Mouse (Mus musculus) limb, embryonic 14.5 days (tissue): ENCODE results near the gene Atp8b3. TPM values are rescaled to one million over a fixed set of nuclear protein-coding genes. Genes with fewer than 3 reads are reported as not detected.
A peak's percentile ranks its signal among the peaks of the same experiment; 100 is the strongest.

Experiments used
- ATAC-seq: fragments of 200-750 bp; cut with Nextera tagmentation; 2 replicates; pipeline ENCODE4 v1.8.0; 2017; ENCODE audit warnings: low read depth, moderate number of reproducible peaks, moderate TSS enrichment; ENCODE audit not compliant: low FRiP score
- DNase-seq: peaks from one replicate; pipeline ENCODE4 v3.0.0-alpha.2; 2015; ENCODE audit warnings: low spot score
- H3K27ac ChIP-seq: fragments of 300-500 bp; sonication (generic); replicated peaks from 2 replicates; pipeline ENCODE4 v1.5.1; 2014; ENCODE audit warnings: low read depth, mild to moderate bottlenecking, low read length, moderate library complexity, mixed read lengths
- H3K27me3 ChIP-seq: fragments of 300-500 bp; sonication (generic); 2 replicates; pipeline ENCODE4 v1.6.1; 2014; ENCODE audit warnings: low read length, mixed read lengths; ENCODE audit not compliant: control insufficient read depth, insufficient read depth
- H3K36me3 ChIP-seq: fragments of 300-500 bp; sonication (generic); 2 replicates; pipeline ENCODE4 v1.6.1; 2014; ENCODE audit warnings: mild to moderate bottlenecking, low read length, moderate library complexity, mixed read lengths; ENCODE audit not compliant: control insufficient read depth, insufficient read depth
- H3K4me1 ChIP-seq: fragments of 300-500 bp; sonication (generic); 2 replicates; pipeline ENCODE4 v1.6.1; 2014; ENCODE audit warnings: antibody characterized with exemption, low read length, mixed read lengths; ENCODE audit not compliant: control insufficient read depth, insufficient read depth
- H3K4me2 ChIP-seq: fragments of 300-500 bp; sonication (generic); replicated peaks from 2 replicates; pipeline ENCODE4 v1.6.1; 2014; ENCODE audit warnings: low read depth, mild to moderate bottlenecking, low read length, moderate library complexity; ENCODE audit not compliant: severe bottlenecking
- H3K4me3 ChIP-seq: fragments of 300-500 bp; sonication (generic); replicated peaks from 2 replicates; pipeline ENCODE4 v1.5.1; 2014; ENCODE audit warnings: low read length
- H3K9ac ChIP-seq: fragments of 300-500 bp; sonication (generic); 2 replicates; pipeline ENCODE4 v1.6.1; 2014; ENCODE audit warnings: mild to moderate bottlenecking, low read depth, low read length, moderate library complexity; ENCODE audit not compliant: severe bottlenecking
- H3K9me3 ChIP-seq: fragments of 300-500 bp; sonication (generic); 2 replicates; pipeline ENCODE4 v1.6.1; 2016; ENCODE audit warnings: low read length; ENCODE audit not compliant: control insufficient read depth
- POLR2A ChIP-seq: fragments of 200-500 bp; IDR thresholded peaks from 2 replicates; pipeline ENCODE4 v1.8.0; 2012; ENCODE audit warnings: inconsistent platforms, mild to moderate bottlenecking, moderate library complexity, borderline replicate concordance; ENCODE audit not compliant: insufficient read depth, insufficient read length; ENCODE audit errors: extremely low read depth
- WGBS: fragments of 180-500 bp; shearing (Covaris S2); extraction: QIAGEN DNeasy Blood & Tissue Kit; methylation state at CpG from one replicate; pipeline ENCODE4 v1.1.7; 2014; 5-methylcytosine and 5-hydroxymethylcytosine counted together
- polyA plus RNA-seq, 2 experiments: library from polyadenylated mRNA; depleted of rRNA in 1 of 2; stranded (reverse) in 1 of 2; unstranded in 1 of 2; fragments of >200 nt; fragmentation: Nextera tagmentation in 1 of 2; extraction: Ambion mirVana in 1 of 2; gene quantifications; 2 replicates each; pipeline versions ENCODE4 v1.2.1 to v1.2.3; 2012 to 2014

Gene Atp8b3
- polyA plus RNA-seq, 2 experiments: 0.14 to 0.30 TPM

DNA sequence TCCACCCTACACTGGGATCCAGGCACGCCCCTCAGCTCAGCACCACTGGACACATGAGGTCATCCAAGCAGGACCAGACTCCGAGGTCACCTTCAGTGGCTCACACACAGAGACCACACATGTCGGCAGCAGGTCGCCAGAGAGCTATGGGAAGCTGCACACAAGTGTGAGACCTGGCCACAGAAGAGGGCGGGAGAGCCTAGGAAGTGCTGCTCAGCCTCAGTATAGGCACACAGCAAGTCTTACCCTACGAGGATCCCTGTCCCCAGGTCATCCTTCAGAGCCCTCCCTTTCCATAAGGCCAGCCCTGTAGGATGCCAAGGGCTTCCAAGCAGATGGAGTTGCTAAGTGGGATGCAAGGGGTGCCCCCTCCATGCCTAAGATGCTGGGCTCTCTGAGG, 15.1 kb upstream of the Atp8b3 start:
- Histone ChIP-seq H3K27me3 (no peaks in the 10 kb centered on the region), H3K4me1 (no peaks in the 10 kb centered on the region), H3K4me3 (no peak overlapping the region), H3K27ac (no peak overlapping the region), H3K36me3 (peaks cover 19% of the 10 kb centered on the region), H3K9ac (no peak overlapping the region), H3K9me3 (no peaks in the 10 kb centered on the region), H3K4me2 (no peak overlapping the region)
- DNase-seq: no peak
- WGBS: 85% methylated on average over 6 of the region's 6 CpGs
- TF ChIP-seq POLR2A: no peak
- no peak for ATAC-seq

GRCm38 (mm10) chr10:80553575-80553974, 14.7 kb upstream of the Atp8b3 start:
- H3K9ac ChIP-seq: no peak overlapping the region
- no peak for ATAC-seq
- peaks cover 23% of the 10 kb centered on the region for H3K36me3 ChIP-seq
- no peak overlapping the region for H3K4me3 ChIP-seq
- no peak overlapping the region for H3K4me2 ChIP-seq
- no peaks in the 10 kb centered on the region for H3K4me1 ChIP-seq
- H3K27me3 ChIP-seq: no peaks in the 10 kb centered on the region
- WGBS: 91% methylated on average over 8 of the region's 8 CpGs
- no peaks in the 10 kb centered on the region for H3K9me3 ChIP-seq
- DNase-seq: no peak
- TF ChIP-seq POLR2A: no peak
- H3K27ac ChIP-seq: no peak overlapping the region

DNA sequence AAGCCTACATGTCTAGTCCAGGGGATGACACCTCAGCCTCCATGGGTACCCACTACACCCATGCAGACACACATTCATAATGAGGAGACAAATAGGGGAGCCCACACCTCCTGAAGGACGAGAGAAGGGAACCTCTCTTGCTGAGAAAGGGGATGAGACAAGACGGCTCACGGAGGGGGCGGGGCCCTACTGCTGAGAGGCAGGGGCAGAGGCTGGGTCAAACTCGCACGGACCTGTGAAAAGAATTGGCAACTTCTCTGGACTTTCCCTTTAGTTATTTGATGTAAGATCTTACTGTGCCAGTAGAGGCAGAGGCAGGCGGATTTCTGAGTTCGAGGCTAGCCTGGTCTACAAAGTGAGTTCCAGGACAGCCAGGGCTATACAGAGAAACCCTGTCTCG, 13.4 kb upstream of the Atp8b3 start:
- no peak overlapping the region for H3K9ac ChIP-seq
- H3K27ac ChIP-seq: no peak overlapping the region
- DNase-seq (no peak), ATAC-seq (no peak)
- H3K4me3 ChIP-seq: no peak overlapping the region
- no peaks in the 10 kb centered on the region for H3K9me3 ChIP-seq
- H3K27me3 ChIP-seq: no peaks in the 10 kb centered on the region
- TF ChIP-seq POLR2A: no peak
- H3K4me2 ChIP-seq: no peak overlapping the region
- H3K36me3 ChIP-seq: peaks cover 35% of the 10 kb centered on the region
- WGBS: 61% methylated on average over 9 of the region's 9 CpGs
- no peaks in the 10 kb centered on the region for H3K4me1 ChIP-seq

GRCm38 (mm10) chr10:80549279-80549678, 10.4 kb upstream of the Atp8b3 start:
- Histone ChIP-seq H3K9ac (no peak overlapping the region), H3K36me3 (peaks cover 66% of the 10 kb centered on the region), H3K27me3 (no peaks in the 10 kb centered on the region), H3K9me3 (no peaks in the 10 kb centered on the region), H3K27ac (no peak overlapping the region), H3K4me1 (no peaks in the 10 kb centered on the region), H3K4me2 (no peak overlapping the region), H3K4me3 (no peak overlapping the region)
- no peak for TF ChIP-seq POLR2A
- ATAC-seq (no peak), DNase-seq (no peak)
- 92% methylated on average over 21 of the region's 21 CpGs for WGBS

- 79% methylated on average over 10 of the region's 10 CpGs for WGBS
Observed at GRCm38 (mm10) chr10:80548428-80549006, 9.6 kb upstream of the Atp8b3 start.

More at GRCm38 (mm10) chr10:80548428-80549006, 9.6 kb upstream of the Atp8b3 start:
- no peak overlapping the region for H3K4me3 ChIP-seq
- H3K27ac ChIP-seq: no peak overlapping the region
- no peak overlapping the region for H3K4me2 ChIP-seq
- H3K9ac ChIP-seq: no peak overlapping the region
- H3K27me3 ChIP-seq: no peaks in the 10 kb centered on the region
- ATAC-seq (0 out of 2 replicates have a peak, but pooled peaks have one; percentile 35), DNase-seq (no peak)
- H3K4me1 ChIP-seq: no peaks in the 10 kb centered on the region
- no peaks in the 10 kb centered on the region for H3K9me3 ChIP-seq
- H3K36me3 ChIP-seq: peaks cover 73% of the 10 kb centered on the region
- no peak for TF ChIP-seq POLR2A
